Comparison of ENCODE assay signal across 39 mouse cellular contexts in the genomic region with DNA sequence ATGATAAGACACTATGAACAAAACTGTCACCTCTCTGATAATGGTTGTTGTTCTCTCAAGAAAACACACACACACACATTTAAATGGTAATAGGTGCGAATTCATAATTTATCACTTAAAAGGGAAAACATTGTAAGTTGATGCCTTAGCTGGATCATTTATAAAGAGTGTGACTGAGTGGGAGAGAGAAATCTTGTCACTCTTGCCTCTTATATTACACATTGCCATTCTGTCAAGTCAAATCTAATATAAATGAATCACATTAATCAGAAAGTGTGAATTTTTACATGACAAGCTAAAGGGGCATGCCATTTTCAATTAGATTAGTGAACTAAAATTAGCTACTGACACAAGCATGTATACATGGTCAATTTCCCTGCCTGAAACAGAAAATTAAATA. TPM values are rescaled to one million over a fixed set of nuclear protein-coding genes. Genes with fewer than 3 reads are reported as not detected.
"Had no signal": no experiment of that assay in that cellular context is flagged by ENCODE, and none has a peak within 500 bp of the region (broad histone marks: within the 10 kb centered on the region; RNA-seq: fewer than 3 reads in every experiment).

No protein-coding gene starts in this region.

- H3K27ac ChIP-seq: limb, embryonic 10.5 days; limb, embryonic 12.5 days; limb, embryonic 13.5 days; limb, embryonic 15.5 days; liver, embryonic 12.5 days; liver, embryonic 13.5 days; liver, embryonic 14.5 days; liver, embryonic 15.5 days; lung, embryonic 15.5 days; macrophage; midbrain, embryonic 10.5 days; midbrain, embryonic 12.5 days; midbrain, embryonic 13.5 days; midbrain, embryonic 15.5 days; neural tube, embryonic 12.5 days had no signal

- H3K4me3 ChIP-seq: limb, embryonic 10.5 days; limb, embryonic 12.5 days; limb, embryonic 13.5 days; limb, embryonic 15.5 days; liver, embryonic 12.5 days; liver, embryonic 13.5 days; liver, embryonic 15.5 days; lung, embryonic 15.5 days; megakaryocyte, embryonic 14.5 days; midbrain, embryonic 10.5 days; midbrain, embryonic 12.5 days; midbrain, embryonic 13.5 days; midbrain, embryonic 15.5 days; myocyte; neural tube, embryonic 12.5 days had no signal

- H3K9ac ChIP-seq: limb, embryonic 12.5 days; limb, embryonic 13.5 days; limb, embryonic 15.5 days; liver, embryonic 12.5 days; liver, embryonic 13.5 days; liver, embryonic 14.5 days; liver, embryonic 15.5 days; liver, postnatal 0 days; lung, embryonic 14.5 days; lung, embryonic 15.5 days; midbrain, embryonic 12.5 days; midbrain, embryonic 13.5 days; midbrain, embryonic 15.5 days; neural tube, embryonic 12.5 days had no signal

- H3K27me3 ChIP-seq: limb, embryonic 12.5 days; limb, embryonic 13.5 days; limb, embryonic 15.5 days; liver, embryonic 12.5 days; liver, embryonic 13.5 days; liver, embryonic 15.5 days; lung, embryonic 15.5 days; midbrain, embryonic 12.5 days; midbrain, embryonic 13.5 days; midbrain, embryonic 15.5 days; neural tube, embryonic 12.5 days had no signal

- DNase-seq: left cerebral cortex, postnatal 4 days; liver; liver, embryonic 13.5 days; liver, postnatal 0 days; lung, adult 18-20 months; lung, adult 2 months; lung, embryonic 14.5 days; lung, postnatal 10 days; lung, postnatal 14 days; lung, postnatal 36 days; lung, postnatal 4 days; midbrain, embryonic 14.5 days had no signal

- H3K4me2 ChIP-seq: limb, embryonic 12.5 days; limb, embryonic 13.5 days; limb, embryonic 15.5 days; liver, embryonic 11.5 days; liver, embryonic 12.5 days; liver, embryonic 13.5 days; liver, embryonic 15.5 days; lung, embryonic 14.5 days; lung, embryonic 15.5 days; midbrain, embryonic 11.5 days; midbrain, embryonic 12.5 days; midbrain, embryonic 13.5 days; midbrain, embryonic 15.5 days; neural tube, embryonic 12.5 days had no signal

- H3K36me3 ChIP-seq: limb, embryonic 10.5 days; limb, embryonic 12.5 days; limb, embryonic 13.5 days; limb, embryonic 15.5 days; liver, embryonic 12.5 days; liver, embryonic 13.5 days; liver, embryonic 15.5 days; lung, embryonic 15.5 days; midbrain, embryonic 10.5 days; midbrain, embryonic 12.5 days; midbrain, embryonic 13.5 days; midbrain, embryonic 15.5 days; neural tube, embryonic 12.5 days had no signal

- ATAC-seq: liver, embryonic 12.5 days; liver, postnatal 0 days; lung, postnatal 0 days; midbrain, embryonic 13.5 days; midbrain, embryonic 15.5 days; midbrain, embryonic 16.5 days had no signal

- H3K9me3 ChIP-seq: limb, embryonic 10.5 days; limb, embryonic 12.5 days; limb, embryonic 13.5 days; limb, embryonic 15.5 days; liver, embryonic 12.5 days; liver, embryonic 13.5 days; liver, embryonic 15.5 days; lung, embryonic 15.5 days; megakaryocyte, embryonic 14.5 days; midbrain, embryonic 10.5 days; midbrain, embryonic 12.5 days; midbrain, embryonic 13.5 days; midbrain, embryonic 15.5 days; neural tube, embryonic 12.5 days had no signal

- H3K4me1 ChIP-seq: limb, embryonic 10.5 days; limb, embryonic 12.5 days; limb, embryonic 13.5 days; limb, embryonic 15.5 days; liver, embryonic 12.5 days; liver, embryonic 13.5 days; liver, embryonic 15.5 days; lung, embryonic 15.5 days; megakaryocyte, embryonic 14.5 days; midbrain, embryonic 10.5 days; midbrain, embryonic 12.5 days; midbrain, embryonic 13.5 days; midbrain, embryonic 15.5 days; neural tube, embryonic 12.5 days had no signal

RNA-seq across cellular contexts. Expression of a gene that starts 44.7 kb away (rescaled TPM):
- polyA plus RNA-seq: limb, embryonic 10.5 days; limb, embryonic 11.5 days; limb, embryonic 12.5 days; limb, embryonic 13.5 days; limb, embryonic 14.5 days; limb, embryonic 15.5 days; liver, adult 2 months; liver, embryonic 11.5 days; liver, embryonic 12.5 days; liver, embryonic 13.5 days; liver, embryonic 14.5 days; liver, embryonic 15.5 days; liver, embryonic 16.5 days; liver, postnatal 0 days; lung, adult 2 months; lung, embryonic 14.5 days; lung, embryonic 15.5 days; lung, embryonic 16.5 days; lung, postnatal 0 days; macrophage; midbrain, embryonic 10.5 days; midbrain, embryonic 11.5 days; midbrain, embryonic 12.5 days; midbrain, embryonic 13.5 days; midbrain, embryonic 14.5 days; midbrain, embryonic 15.5 days; midbrain, embryonic 16.5 days; midbrain, postnatal 0 days; myocyte; neural tube, embryonic 11.5 days; neural tube, embryonic 12.5 days had no signal
